8 mouse cellular contexts compared by ENCODE assay signal in genomic region chr5:114356936-114357751, GRCm38 (mm10). TPM values are rescaled to one million over a fixed set of nuclear protein-coding genes. Genes with fewer than 3 reads are reported as not detected.
DNase-seq lines count a peak whose midpoint lies in the region; ATAC-seq and TF ChIP-seq lines count a peak whose summit lies in the region.

No protein-coding gene starts in this region.

- intact Hi-C loops in gastrocnemius, adult 2 months (cut with DNase I), result loop anchor here (1.0 kb wide), 2 partner anchors 26 to 45 kb away; no protein-coding TSS in a partner anchor

- peaks cover 6% of the 10 kb centered on the region; the same call in 1 of the 2 replicates for H3K36me3 ChIP-seq in forebrain, embryonic 16.5 days (ENCODE audit: control insufficient read depth, insufficient read depth)
- H3K36me3 ChIP-seq in megakaryocyte, embryonic 14.5 days (replicated peaks; ENCODE audit: low read length), result peaks cover 37% of the 10 kb centered on the region

- DNase-seq in gastrocnemius, adult 2 months, result peak; percentile 50
- DNase-seq in gastrocnemius, adult 8-10 months (ENCODE audit: low spot score in 2 of 2), result no peak
- DNase-seq in Muller cell, postnatal 12 days (ENCODE audit: inconsistent ontology term), result peak; percentile 64
- DNase-seq in kidney, postnatal 4 days, result peak; percentile 59 to 73
- peak; percentile 78 for DNase-seq in yolk sac, embryonic 10.5 days (ENCODE audit: low spot score)
- no peak for DNase-seq in spleen, adult 18-20 months

- 46% methylated on average over 23 of the region's 23 CpGs for WGBS in forebrain, embryonic 16.5 days

- no peaks in the 10 kb centered on the region for H3K9me3 ChIP-seq in forebrain, embryonic 16.5 days (ENCODE audit: control insufficient read depth, low read length)
- H3K9me3 ChIP-seq in megakaryocyte, embryonic 14.5 days, result no peaks in the 10 kb centered on the region

- peak overlapping the region; percentile 70 for H3K27ac ChIP-seq in gastrocnemius, adult 2 months
- H3K27ac ChIP-seq in forebrain, embryonic 16.5 days (ENCODE audit: low read length), result peak overlapping the region; percentile 72

- H3K27me3 ChIP-seq in forebrain, embryonic 16.5 days (replicated peaks; ENCODE audit: control insufficient read depth, insufficient read depth, low read length), result no peaks in the 10 kb centered on the region
- peaks cover 18% of the 10 kb centered on the region for H3K27me3 ChIP-seq in megakaryocyte, embryonic 14.5 days (replicated peaks)

- peak; percentile 39 for ATAC-seq in forebrain, embryonic 16.5 days

- H3K9ac ChIP-seq in forebrain, embryonic 16.5 days (replicated peaks; ENCODE audit: low read depth, low read length), result no peak overlapping the region

- H3K4me1 ChIP-seq in forebrain, embryonic 16.5 days (replicated peaks; ENCODE audit: control insufficient read depth, insufficient read depth, low read length), result peaks cover 24% of the 10 kb centered on the region
- peaks cover 27% of the 10 kb centered on the region for H3K4me1 ChIP-seq in megakaryocyte, embryonic 14.5 days

- H3K4me3 ChIP-seq in gastrocnemius, adult 2 months, result peak overlapping the region; percentile 58
- no peak overlapping the region for H3K4me3 ChIP-seq in forebrain, embryonic 16.5 days (replicated peaks; ENCODE audit: low read length)
- H3K4me3 ChIP-seq in megakaryocyte, embryonic 14.5 days (replicated peaks), result peak overlapping the region; percentile 35

- no peak for TF ChIP-seq CTCF in gastrocnemius, adult 2 months (IDR thresholded peaks at IDR 0.05)

- H3K4me2 ChIP-seq in forebrain, embryonic 16.5 days (ENCODE audit: low read length), result no peak overlapping the region

RNA-seq across cellular contexts. Expression of gene Kctd10, which starts 23.2 kb away (rescaled TPM):
- total RNA-seq in gastrocnemius, adult 2 months (2021), result 10 to 100 TPM; 16.8 to 21.1 TPM
- 10 to 100 TPM; 10.2 to 16.6 (median 14.2) TPM for total RNA-seq in gastrocnemius, adult 8-10 months (2022)
- 90.4 and 98.5 TPM in 2 replicates for polyA plus RNA-seq in forebrain, embryonic 16.5 days (2015; fragmentation: Nextera tagmentation; extraction: Ambion mirVana)
- polyA plus RNA-seq in megakaryocyte, embryonic 14.5 days (2012; ENCODE audit: insufficient read depth, low replicate concordance), result 40.6 and 61.8 TPM in 2 replicates

RNA-seq across cellular contexts. Expression of gene Ube3b, which starts 23.3 kb away (rescaled TPM):
- total RNA-seq in gastrocnemius, adult 2 months (2021), result 100 to 1,000 TPM; 116 to 120 TPM
- total RNA-seq in gastrocnemius, adult 8-10 months (2022), result 100 to 1,000 TPM; 129 to 147 (median 134) TPM
- polyA plus RNA-seq in forebrain, embryonic 16.5 days (2015; fragmentation: Nextera tagmentation; extraction: Ambion mirVana), result 44.9 and 47.5 TPM in 2 replicates
- 32.0 and 53.9 TPM in 2 replicates for polyA plus RNA-seq in megakaryocyte, embryonic 14.5 days (2012; ENCODE audit: insufficient read depth, low replicate concordance)

Comparison
In these comparisons a context has a peak if more than half of its experiments do, and no peak if none do; other contexts are left out.
1. DNase-seq: peak in gastrocnemius, adult 2 months (single experiment), Muller cell, postnatal 12 days (single experiment), kidney, postnatal 4 days (2 of 2) and yolk sac, embryonic 10.5 days (single experiment); none in gastrocnemius, adult 8-10 months (0 of 2) and spleen, adult 18-20 months (0 of 2).